Mouse (Mus musculus): ENCODE data around the gene Esf1.

DNA sequence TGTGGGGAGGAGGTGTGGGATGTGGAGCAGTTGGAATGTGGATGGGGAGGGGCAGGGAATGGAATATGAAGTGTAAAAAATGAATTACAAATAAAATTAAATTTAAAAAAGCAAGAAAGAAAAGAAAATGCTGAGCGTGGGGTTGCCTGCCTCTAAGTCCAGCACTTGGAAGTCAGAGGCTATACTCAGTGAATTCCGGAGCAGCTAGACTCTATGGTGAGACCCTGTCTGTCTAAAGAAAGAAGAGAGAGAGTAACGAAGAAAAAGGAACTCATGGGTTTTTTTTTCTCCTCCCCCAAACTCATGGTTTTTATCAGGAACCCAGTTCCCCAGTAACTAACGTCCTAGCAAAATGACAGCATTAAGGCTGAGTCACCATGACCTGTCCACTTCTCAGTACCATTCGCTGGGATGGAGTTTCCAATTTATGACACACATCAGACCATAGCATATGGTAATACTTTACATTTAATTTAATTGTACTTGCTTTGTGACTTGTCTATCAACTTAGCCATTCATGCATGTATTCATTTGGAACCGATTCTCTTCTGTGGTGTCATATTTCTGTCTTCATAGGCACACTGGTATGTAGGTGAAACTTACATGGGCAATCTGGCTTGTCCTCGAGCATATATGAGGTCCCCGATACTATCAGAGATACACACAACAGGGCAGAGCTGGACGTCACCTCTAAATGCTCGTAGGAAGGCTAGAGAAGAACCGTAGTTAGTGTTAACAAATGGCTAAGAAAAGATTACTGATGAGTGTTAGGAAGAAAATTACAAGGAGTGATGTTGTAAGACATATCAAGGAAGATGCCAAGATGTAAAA lies 89.4 kb downstream of the Esf1 start:
- TF ChIP-seq CTCF (IDR thresholded peaks at IDR 0.05; ENCODE audit: control insufficient read depth, insufficient read depth, insufficient replicate concordance, low read depth, low read length) (no peak), POLR2A (IDR thresholded peaks at IDR 0.05; ENCODE audit: control insufficient read depth, low read depth, low read length) (no peak)
